Mouse (Mus musculus): ENCODE results near the gene Atl2. TPM values are rescaled to one million over a fixed set of nuclear protein-coding genes. Genes with fewer than 3 reads are reported as not detected.
A peak's percentile ranks its signal among the peaks of the same experiment; 100 is the strongest.

Gene Atl2
- polyA plus RNA-seq, 1 experiment from 2014 or later: 31.7 TPM

GRCm38 (mm10) chr17:79897666-79898065, 1.7 kb upstream of the Atl2 start:
- Histone ChIP-seq H3K4me2 (no peak overlapping the region), H3K9me3 (replicated peaks) (no peaks in the 10 kb centered on the region), H3K27ac (ENCODE audit: poor library complexity, severe bottlenecking) (no peak overlapping the region), H3K9ac (no peak overlapping the region), H3K4me1 (replicated peaks) (peaks cover 27% of the 10 kb centered on the region), H3K27me3 (replicated peaks) (peaks cover 9% of the 10 kb centered on the region; the same call in 1 of the 2 replicates), H3K4me3 (no peak overlapping the region), H3K36me3 (no peaks in the 10 kb centered on the region)
- no peak for ATAC-seq (ENCODE audit: insufficient number of reproducible peaks, low FRiP score)
- 62% methylated on average over 3 of the region's 3 CpGs for WGBS

GRCm38 (mm10) chr17:79894971-79895882, 696 bp downstream of the Atl2 start:
- Histone ChIP-seq H3K27me3 (replicated peaks) (peaks cover 9% of the 10 kb centered on the region; the same call in 1 of the 2 replicates), H3K9me3 (replicated peaks) (no peaks in the 10 kb centered on the region), H3K4me1 (replicated peaks) (peaks cover 34% of the 10 kb centered on the region), H3K4me2 (peak overlapping the region; percentile 84), H3K4me3 (peak overlapping the region; percentile 91), H3K9ac (peak overlapping the region; percentile 98), H3K27ac (ENCODE audit: poor library complexity, severe bottlenecking) (peak overlapping the region; percentile 96), H3K36me3 (no peaks in the 10 kb centered on the region)
- WGBS: 2% methylated on average over 90 of the region's 100 CpGs
- ATAC-seq (ENCODE audit: insufficient number of reproducible peaks, low FRiP score): peak; percentile 81

GRCm38 (mm10) chr17:79894054-79894453, 1.9 kb downstream of the Atl2 start:
- Histone ChIP-seq H3K9me3 (replicated peaks) (no peaks in the 10 kb centered on the region), H3K4me3 (peak overlapping the region; percentile 91), H3K9ac (peak overlapping the region; percentile 54), H3K27me3 (replicated peaks) (peaks cover 9% of the 10 kb centered on the region; the same call in 1 of the 2 replicates), H3K4me1 (replicated peaks) (peaks cover 34% of the 10 kb centered on the region), H3K4me2 (peak overlapping the region; percentile 84), H3K36me3 (no peaks in the 10 kb centered on the region), H3K27ac (ENCODE audit: poor library complexity, severe bottlenecking) (no peak overlapping the region)
- 31% methylated on average over 4 of the region's 4 CpGs for WGBS
- ATAC-seq (ENCODE audit: insufficient number of reproducible peaks, low FRiP score): no peak

GRCm38 (mm10) chr17:79891944-79892343, 4.0 kb downstream of the Atl2 start:
- H3K9me3 ChIP-seq (replicated peaks): no peaks in the 10 kb centered on the region
- H3K27ac ChIP-seq (ENCODE audit: poor library complexity, severe bottlenecking): no peak overlapping the region
- no peak overlapping the region for H3K4me2 ChIP-seq
- WGBS: 47% methylated on average over 7 of the region's 7 CpGs
- peaks cover 30% of the 10 kb centered on the region for H3K4me1 ChIP-seq (replicated peaks)
- no peak overlapping the region for H3K4me3 ChIP-seq
- H3K36me3 ChIP-seq: no peaks in the 10 kb centered on the region
- no peak for ATAC-seq (ENCODE audit: insufficient number of reproducible peaks, low FRiP score)
- H3K27me3 ChIP-seq (replicated peaks): 0 out of 2 replicates have a peak, but pooled peaks cover 3% of the 10 kb centered on the region
- H3K9ac ChIP-seq: no peak overlapping the region

GRCm38 (mm10) chr17:79887926-79888325, 8.0 kb downstream of the Atl2 start:
- Histone ChIP-seq H3K9ac (no peak overlapping the region), H3K36me3 (no peaks in the 10 kb centered on the region), H3K4me1 (replicated peaks) (peaks cover 16% of the 10 kb centered on the region), H3K9me3 (replicated peaks) (no peaks in the 10 kb centered on the region), H3K4me2 (no peak overlapping the region), H3K4me3 (no peak overlapping the region), H3K27ac (ENCODE audit: poor library complexity, severe bottlenecking) (no peak overlapping the region), H3K27me3 (replicated peaks) (no peaks in the 10 kb centered on the region)
- 90% methylated on average over 1 of the region's 1 CpGs for WGBS
- no peak for ATAC-seq (ENCODE audit: insufficient number of reproducible peaks, low FRiP score)

GRCm38 (mm10) chr17:79883198-79883597, 12.7 kb downstream of the Atl2 start:
- 14% methylated on average over 4 of the region's 4 CpGs for WGBS
- H3K27ac ChIP-seq (ENCODE audit: poor library complexity, severe bottlenecking): no peak overlapping the region
- H3K4me1 ChIP-seq (replicated peaks): peaks cover 8% of the 10 kb centered on the region
- no peak overlapping the region for H3K4me2 ChIP-seq
- no peak overlapping the region for H3K9ac ChIP-seq
- H3K4me3 ChIP-seq: no peak overlapping the region
- no peaks in the 10 kb centered on the region for H3K9me3 ChIP-seq (replicated peaks)
- ATAC-seq (ENCODE audit: insufficient number of reproducible peaks, low FRiP score): no peak
- no peaks in the 10 kb centered on the region for H3K36me3 ChIP-seq
- no peaks in the 10 kb centered on the region for H3K27me3 ChIP-seq (replicated peaks)

- H3K27ac ChIP-seq (ENCODE audit: poor library complexity, severe bottlenecking): no peak overlapping the region
- 93% methylated on average over 5 of the region's 5 CpGs for WGBS
Observed at GRCm38 (mm10) chr17:79865027-79865426, 30.9 kb downstream of the Atl2 start.

GRCm38 (mm10) chr17:79864503-79864902, 31.4 kb downstream of the Atl2 start:
- no peak overlapping the region for H3K4me2 ChIP-seq
- H3K4me3 ChIP-seq: no peak overlapping the region
- H3K9ac ChIP-seq: no peak overlapping the region
- H3K36me3 ChIP-seq: peaks cover 45% of the 10 kb centered on the region
- ATAC-seq (ENCODE audit: insufficient number of reproducible peaks, low FRiP score): no peak
- no peak overlapping the region for H3K27ac ChIP-seq (ENCODE audit: poor library complexity, severe bottlenecking)
- WGBS: 93% methylated on average over 8 of the region's 8 CpGs
- H3K4me1 ChIP-seq (replicated peaks): 0 out of 2 replicates have a peak, but pooled peaks cover 9% of the 10 kb centered on the region
- no peaks in the 10 kb centered on the region for H3K9me3 ChIP-seq (replicated peaks)
- no peaks in the 10 kb centered on the region for H3K27me3 ChIP-seq (replicated peaks)

More at GRCm38 (mm10) chr17:79865027-79865426, 30.9 kb downstream of the Atl2 start:
- no peak overlapping the region for H3K9ac ChIP-seq
- no peak for ATAC-seq (ENCODE audit: insufficient number of reproducible peaks, low FRiP score)
- no peaks in the 10 kb centered on the region for H3K9me3 ChIP-seq (replicated peaks)
- H3K4me1 ChIP-seq (replicated peaks): 0 out of 2 replicates have a peak, but pooled peaks cover 9% of the 10 kb centered on the region
- no peak overlapping the region for H3K4me2 ChIP-seq
- peaks cover 40% of the 10 kb centered on the region for H3K36me3 ChIP-seq
- no peak overlapping the region for H3K4me3 ChIP-seq
- H3K27me3 ChIP-seq (replicated peaks): no peaks in the 10 kb centered on the region

- Histone ChIP-seq H3K4me2 (no peak overlapping the region), H3K4me3 (no peak overlapping the region), H3K9ac (no peak overlapping the region), H3K36me3 (peaks cover 66% of the 10 kb centered on the region), H3K27me3 (replicated peaks) (no peaks in the 10 kb centered on the region), H3K27ac (ENCODE audit: poor library complexity, severe bottlenecking) (no peak overlapping the region), H3K9me3 (replicated peaks) (no peaks in the 10 kb centered on the region), H3K4me1 (replicated peaks) (0 out of 2 replicates have a peak, but pooled peaks cover 5% of the 10 kb centered on the region)
- no peak for ATAC-seq (ENCODE audit: insufficient number of reproducible peaks, low FRiP score)
- 83% methylated on average over 1 of the region's 1 CpGs for WGBS
Observed at GRCm38 (mm10) chr17:79862038-79862437, 33.9 kb downstream of the Atl2 start.

- H3K9me3 ChIP-seq (replicated peaks): no peaks in the 10 kb centered on the region
- H3K4me2 ChIP-seq: no peak overlapping the region
- H3K4me1 ChIP-seq (replicated peaks): no peaks in the 10 kb centered on the region
- no peak overlapping the region for H3K9ac ChIP-seq
- H3K27me3 ChIP-seq (replicated peaks): no peaks in the 10 kb centered on the region
- H3K27ac ChIP-seq (ENCODE audit: poor library complexity, severe bottlenecking): no peak overlapping the region
- no peak for ATAC-seq (ENCODE audit: insufficient number of reproducible peaks, low FRiP score)
- no peak overlapping the region for H3K4me3 ChIP-seq
- WGBS: 87% methylated on average over 8 of the region's 8 CpGs
- peaks cover 70% of the 10 kb centered on the region for H3K36me3 ChIP-seq
Observed at GRCm38 (mm10) chr17:79855533-79855932, 40.4 kb downstream of the Atl2 start.

GRCm38 (mm10) chr17:79848385-79848784, 47.5 kb downstream of the Atl2 start:
- Histone ChIP-seq H3K4me1 (replicated peaks) (no peaks in the 10 kb centered on the region), H3K36me3 (peaks cover 39% of the 10 kb centered on the region), H3K27ac (ENCODE audit: poor library complexity, severe bottlenecking) (no peak overlapping the region), H3K4me2 (no peak overlapping the region), H3K4me3 (no peak overlapping the region), H3K9me3 (replicated peaks) (no peaks in the 10 kb centered on the region), H3K27me3 (replicated peaks) (no peaks in the 10 kb centered on the region), H3K9ac (no peak overlapping the region)
- 94% methylated on average over 5 of the region's 5 CpGs for WGBS
- ATAC-seq (ENCODE audit: insufficient number of reproducible peaks, low FRiP score): no peak

Measured in heart, embryonic 12.5 days (tissue).